Mouse (Mus musculus) skeletal muscle tissue, adult 2 months (tissue): ENCODE measurements around the gene Llgl2.

Source experiments
- DNase-seq: peaks from one replicate; pipeline ENCODE4 v3.0.0-alpha.2; 2012; ENCODE audit warnings: low read depth, low spot score

Llgl2 gene

GRCm38 (mm10) chr11:115808696-115809310 is 15.0 kb upstream of the Llgl2 start:
- no peak for DNase-seq

GRCm38 (mm10) chr11:115809311-115809781 is 14.5 kb upstream of the Llgl2 start:
- peak; percentile 42 for DNase-seq

GRCm38 (mm10) chr11:115810377-115810776 is 13.5 kb upstream of the Llgl2 start:
- no peak for DNase-seq

GRCm38 (mm10) chr11:115811381-115812093 is 12.3 kb upstream of the Llgl2 start:
- no peak for DNase-seq

- no peak for DNase-seq
These were observed 11.8 kb upstream of the Llgl2 start for GRCm38 (mm10) chr11:115812095-115812494.

- DNase-seq: no peak
These were observed 11.1 kb upstream of the Llgl2 start for GRCm38 (mm10) chr11:115812533-115813420.

- peak; percentile 97 for DNase-seq
These were observed 10.1 kb upstream of the Llgl2 start, which contains the start of gene Caskin2 for GRCm38 (mm10) chr11:115813507-115814296. Gene Caskin2, minus strand, starts transcription at chr11:115813639.

- peak; percentile 56 for DNase-seq
These were observed 9.0 kb upstream of the Llgl2 start, which contains the start of gene Tsen54 for GRCm38 (mm10) chr11:115814605-115815450. Gene Tsen54, plus strand, starts transcription at chr11:115814724.

- DNase-seq: no peak
These were observed 6.5 kb upstream of the Llgl2 start for GRCm38 (mm10) chr11:115817331-115817730.

- peak; percentile 62 for DNase-seq
These were observed 3.8 kb upstream of the Llgl2 start for GRCm38 (mm10) chr11:115819915-115820623.

GRCm38 (mm10) chr11:115821001-115821400 is 2.8 kb upstream of the Llgl2 start:
- DNase-seq: no peak

GRCm38 (mm10) chr11:115824813-115825212 is 964 bp downstream of the Llgl2 start:
- no peak for DNase-seq

GRCm38 (mm10) chr11:115826487-115826886 is 2.6 kb downstream of the Llgl2 start:
- no peak for DNase-seq

GRCm38 (mm10) chr11:115827624-115828023 is 3.8 kb downstream of the Llgl2 start:
- no peak for DNase-seq

GRCm38 (mm10) chr11:115829036-115829435 is 5.2 kb downstream of the Llgl2 start:
- peak; percentile 58 for DNase-seq

- DNase-seq: no peak
These were observed 6.9 kb downstream of the Llgl2 start for GRCm38 (mm10) chr11:115830550-115831325.

GRCm38 (mm10) chr11:115831518-115831917 is 7.7 kb downstream of the Llgl2 start:
- no peak for DNase-seq

- DNase-seq: no peak
These were observed 8.2 kb downstream of the Llgl2 start for GRCm38 (mm10) chr11:115832064-115832463.

GRCm38 (mm10) chr11:115832523-115832922 is 8.7 kb downstream of the Llgl2 start:
- DNase-seq: no peak
